Mouse (Mus musculus) CH12.LX (cell line): ENCODE results near the gene Zc3h4.

ENCODE experiments used
- CTCF ChIP-seq, 2 experiments: IDR thresholded peaks in 1 of 2; conservative IDR thresholded peaks in 1 of 2; 2 replicates each; pipeline ENCODE4 v1.5.1; 2011 to 2012; ENCODE audit warnings: low read depth in 2 of 2, low read length in 2 of 2, improper control_type of control experiment in 1 of 2, inconsistent platforms in 1 of 2, mild to moderate bottlenecking in 1 of 2, moderate library complexity in 1 of 2
- E2F4 ChIP-seq: IDR thresholded peaks from 2 replicates; pipeline ENCODE4 v1.6.1; 2011; ENCODE audit warnings: low read depth, low read length, improper control_type of control experiment; ENCODE audit not compliant: insufficient replicate concordance
- EP300 ChIP-seq: IDR thresholded peaks from 2 replicates; pipeline ENCODE4 v1.6.1; 2011; ENCODE audit warnings: low read length, improper control_type of control experiment
- MAX ChIP-seq: IDR thresholded peaks from 2 replicates; pipeline ENCODE4 v1.6.1; 2011; ENCODE audit warnings: low read length, improper control_type of control experiment
- SMC3 ChIP-seq: IDR thresholded peaks from 2 replicates; pipeline ENCODE4 v1.6.1; 2011; ENCODE audit warnings: low read depth, low read length, improper control_type of control experiment
- TBP ChIP-seq: conservative IDR thresholded peaks from 2 replicates; pipeline ENCODE4 v1.6.1; 2011; ENCODE audit warnings: low read depth, low read length, improper control_type of control experiment
- UBTF ChIP-seq: IDR thresholded peaks from 2 replicates; pipeline ENCODE4 v1.6.1; 2012; ENCODE audit warnings: low read depth, mild to moderate bottlenecking, inconsistent platforms, low read length, improper control_type of control experiment, moderate library complexity
- ZNF384 ChIP-seq: IDR thresholded peaks from 2 replicates; pipeline ENCODE4 v1.6.1; 2012; ENCODE audit warnings: low read depth, low read length, improper control_type of control experiment, inconsistent platforms

DNA sequence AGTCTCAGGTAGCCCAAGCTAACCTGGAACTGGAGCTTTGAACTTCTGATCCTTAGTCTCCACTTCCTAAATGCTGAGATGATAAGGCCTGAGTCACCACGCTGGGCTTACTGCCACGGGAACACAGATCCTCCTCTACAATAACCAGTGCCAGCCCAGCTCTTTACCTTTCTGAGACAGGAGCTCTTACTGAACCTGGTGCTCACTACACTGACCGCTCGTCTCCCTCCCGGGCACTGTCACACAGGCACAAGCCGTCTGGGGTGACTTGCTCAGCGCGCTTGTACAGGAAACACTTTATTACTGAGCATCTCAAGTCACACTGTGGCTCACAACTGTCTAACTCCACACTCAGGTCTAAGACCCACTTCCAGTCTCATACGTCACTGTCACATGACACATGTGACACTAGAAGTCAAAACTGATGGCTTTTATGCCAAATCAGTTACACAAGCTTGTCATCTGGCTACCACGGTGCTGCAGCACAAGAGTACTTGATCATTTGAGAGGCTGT is 34.5 kb upstream of the Zc3h4 start:
- TF ChIP-seq CTCF (conservative IDR thresholded peaks at IDR 0.05 in 1 of 2, IDR thresholded peaks at IDR 0.05 in 1 of 2; ENCODE audit: low read depth in 2 of 2, low read length in 2 of 2) (no peak), MAX (no peak), ZNF384 (no peak), E2F4 (no peak), SMC3 (no peak), TBP (no peak), EP300 (no peak), UBTF (no peak)
